Mouse (Mus musculus) limb, embryonic 13.5 days (tissue): ENCODE measurements at regions not wholly inside any gene's neighbourhood (a gene's known extent, or its start where the extent isn't known, plus 50 kb on each side); places are given as distances from the start of the nearest gene placed in this dataset.

Experiments used
- ATAC-seq: fragments of 200-750 bp; cut with Nextera tagmentation; 2 replicates; pipeline ENCODE4 v1.8.0; 2017; ENCODE audit warnings: low read depth, moderate number of reproducible peaks, moderate TSS enrichment; ENCODE audit not compliant: low FRiP score
- H3K27ac ChIP-seq: fragments of 300-500 bp; sonication (generic); 2 replicates; pipeline ENCODE4 v1.5.1; 2015; ENCODE audit warnings: inconsistent platforms, mild to moderate bottlenecking, moderate library complexity
- H3K27me3 ChIP-seq: fragments of 300-500 bp; sonication (generic); 2 replicates; pipeline ENCODE4 v1.6.1; 2015; ENCODE audit warnings: mild to moderate bottlenecking, inconsistent platforms
- H3K36me3 ChIP-seq: fragments of 300-500 bp; sonication (generic); 2 replicates; pipeline ENCODE4 v1.6.1; 2015; ENCODE audit warnings: inconsistent platforms, mild to moderate bottlenecking, moderate library complexity
- H3K4me1 ChIP-seq: fragments of 300-500 bp; sonication (generic); 2 replicates; pipeline ENCODE4 v1.6.1; 2015; ENCODE audit warnings: inconsistent platforms
- H3K4me2 ChIP-seq: fragments of 300-500 bp; sonication (generic); replicated peaks from 2 replicates; pipeline ENCODE4 v1.6.1; 2015; ENCODE audit warnings: inconsistent platforms, mild to moderate bottlenecking, moderate library complexity
- H3K4me3 ChIP-seq: fragments of 300-500 bp; sonication (generic); 2 replicates; pipeline ENCODE4 v1.5.1; 2015; ENCODE audit warnings: moderate library complexity, mild to moderate bottlenecking, inconsistent platforms
- H3K9ac ChIP-seq: fragments of 300-500 bp; sonication (generic); 2 replicates; pipeline ENCODE4 v1.6.1; 2015; ENCODE audit warnings: mild to moderate bottlenecking, inconsistent platforms
- H3K9me3 ChIP-seq: fragments of 300-500 bp; sonication (generic); 2 replicates; pipeline ENCODE4 v1.6.1; 2016; ENCODE audit warnings: inconsistent platforms
- WGBS: fragments of 180-500 bp; shearing (Covaris S2); methylation state at CpG from one replicate; pipeline ENCODE4 v1.1.7; 2015; 5-methylcytosine and 5-hydroxymethylcytosine counted together

- no peak overlapping the region for H3K4me3 ChIP-seq
- ATAC-seq = no peak
- H3K27me3 ChIP-seq = no peaks in the 10 kb centered on the region
- 89% methylated on average over 1 of the region's 1 CpGs for WGBS
- no peak overlapping the region for H3K4me2 ChIP-seq
- no peak overlapping the region for H3K27ac ChIP-seq
- no peak overlapping the region for H3K9ac ChIP-seq
- no peaks in the 10 kb centered on the region for H3K36me3 ChIP-seq
- H3K9me3 ChIP-seq = no peaks in the 10 kb centered on the region
- H3K4me1 ChIP-seq = no peaks in the 10 kb centered on the region
Observed at GRCm38 (mm10) chr2:64706646-64707177, 318.1 kb downstream of the Grb14 start.

- Histone ChIP-seq H3K36me3 (no peaks in the 10 kb centered on the region), H3K9me3 (no peaks in the 10 kb centered on the region), H3K4me1 (no peaks in the 10 kb centered on the region), H3K27ac (no peak overlapping the region), H3K9ac (no peak overlapping the region), H3K27me3 (no peaks in the 10 kb centered on the region), H3K4me2 (no peak overlapping the region), H3K4me3 (no peak overlapping the region)
- no peak for ATAC-seq
- 74% methylated on average over 1 of the region's 1 CpGs for WGBS
Observed at GRCm38 (mm10) chr2:64695974-64696373, 328.8 kb downstream of the Grb14 start.

GRCm38 (mm10) chr2:64691444-64691843 lies 333.3 kb downstream of the Grb14 start:
- WGBS = 85% methylated on average over 1 of the region's 1 CpGs
- Histone ChIP-seq H3K4me1 (no peaks in the 10 kb centered on the region), H3K9me3 (no peaks in the 10 kb centered on the region), H3K4me2 (no peak overlapping the region), H3K27me3 (no peaks in the 10 kb centered on the region), H3K36me3 (no peaks in the 10 kb centered on the region), H3K9ac (no peak overlapping the region), H3K27ac (no peak overlapping the region), H3K4me3 (no peak overlapping the region)
- ATAC-seq = no peak

- Histone ChIP-seq H3K9me3 (no peaks in the 10 kb centered on the region), H3K4me3 (no peak overlapping the region), H3K27me3 (no peaks in the 10 kb centered on the region), H3K36me3 (no peaks in the 10 kb centered on the region), H3K9ac (no peak overlapping the region), H3K4me1 (no peaks in the 10 kb centered on the region), H3K4me2 (no peak overlapping the region), H3K27ac (no peak overlapping the region)
- 83% methylated on average over 3 of the region's 3 CpGs for WGBS
- no peak for ATAC-seq
Observed at GRCm38 (mm10) chr2:64690996-64691395, 333.8 kb downstream of the Grb14 start.

- 80% methylated on average over 8 of the region's 8 CpGs for WGBS
Observed at GRCm38 (mm10) chr2:64686781-64687180, 338.0 kb downstream of the Grb14 start.

GRCm38 (mm10) chr2:64649614-64650013 lies 375.2 kb downstream of the Grb14 start:
- Histone ChIP-seq H3K27me3 (no peaks in the 10 kb centered on the region), H3K27ac (no peak overlapping the region), H3K4me3 (no peak overlapping the region), H3K9ac (no peak overlapping the region), H3K4me1 (no peaks in the 10 kb centered on the region), H3K4me2 (no peak overlapping the region), H3K9me3 (no peaks in the 10 kb centered on the region), H3K36me3 (no peaks in the 10 kb centered on the region)
- ATAC-seq = no peak
- WGBS = 69% methylated on average over 1 of the region's 1 CpGs

More at GRCm38 (mm10) chr2:64686781-64687180, 338.0 kb downstream of the Grb14 start:
- Histone ChIP-seq H3K4me3 (no peak overlapping the region), H3K9me3 (no peaks in the 10 kb centered on the region), H3K36me3 (no peaks in the 10 kb centered on the region), H3K27ac (no peak overlapping the region), H3K27me3 (no peaks in the 10 kb centered on the region), H3K4me1 (no peaks in the 10 kb centered on the region), H3K4me2 (no peak overlapping the region), H3K9ac (no peak overlapping the region)
- no peak for ATAC-seq

GRCm38 (mm10) chr2:64616931-64617330 lies 407.9 kb downstream of the Grb14 start:
- no peak for ATAC-seq
- no peak overlapping the region for H3K4me3 ChIP-seq
- H3K27ac ChIP-seq = no peak overlapping the region
- H3K4me2 ChIP-seq = no peak overlapping the region
- H3K9ac ChIP-seq = no peak overlapping the region
- no peaks in the 10 kb centered on the region for H3K9me3 ChIP-seq
- WGBS = 45% methylated on average over 2 of the region's 2 CpGs
- no peaks in the 10 kb centered on the region for H3K4me1 ChIP-seq
- H3K36me3 ChIP-seq = no peaks in the 10 kb centered on the region
- no peaks in the 10 kb centered on the region for H3K27me3 ChIP-seq

GRCm38 (mm10) chr2:64606864-64607263 lies 417.9 kb downstream of the Grb14 start:
- Histone ChIP-seq H3K36me3 (no peaks in the 10 kb centered on the region), H3K27ac (no peak overlapping the region), H3K9me3 (no peaks in the 10 kb centered on the region), H3K4me2 (no peak overlapping the region), H3K27me3 (no peaks in the 10 kb centered on the region), H3K9ac (no peak overlapping the region), H3K4me1 (no peaks in the 10 kb centered on the region), H3K4me3 (no peak overlapping the region)
- 85% methylated on average over 1 of the region's 1 CpGs for WGBS
- ATAC-seq = no peak

- Histone ChIP-seq H3K4me3 (no peak overlapping the region), H3K27me3 (no peaks in the 10 kb centered on the region), H3K9me3 (no peaks in the 10 kb centered on the region), H3K4me2 (no peak overlapping the region), H3K4me1 (no peaks in the 10 kb centered on the region), H3K36me3 (no peaks in the 10 kb centered on the region), H3K9ac (no peak overlapping the region), H3K27ac (no peak overlapping the region)
- WGBS = 19% methylated on average over 3 of the region's 3 CpGs
- ATAC-seq = no peak
Observed at GRCm38 (mm10) chr2:64582258-64582657, 442.5 kb downstream of the Grb14 start.

- no peak overlapping the region for H3K27ac ChIP-seq
- H3K4me2 ChIP-seq = no peak overlapping the region
- H3K9ac ChIP-seq = no peak overlapping the region
- 87% methylated on average over 5 of the region's 5 CpGs for WGBS
- no peaks in the 10 kb centered on the region for H3K9me3 ChIP-seq
- ATAC-seq = no peak
- H3K36me3 ChIP-seq = no peaks in the 10 kb centered on the region
- no peaks in the 10 kb centered on the region for H3K27me3 ChIP-seq
- no peaks in the 10 kb centered on the region for H3K4me1 ChIP-seq
- no peak overlapping the region for H3K4me3 ChIP-seq
Observed at GRCm38 (mm10) chr2:64536032-64536431, 438.2 kb upstream of the Fign start.

- no peak overlapping the region for H3K4me2 ChIP-seq
- WGBS = 79% methylated on average over 5 of the region's 5 CpGs
Observed at GRCm38 (mm10) chr2:64535351-64535851, 437.6 kb upstream of the Fign start.

GRCm38 (mm10) chr2:64534869-64535268 lies 437.0 kb upstream of the Fign start:
- ATAC-seq = no peak
- Histone ChIP-seq H3K4me2 (no peak overlapping the region), H3K9me3 (no peaks in the 10 kb centered on the region), H3K9ac (no peak overlapping the region), H3K27me3 (no peaks in the 10 kb centered on the region), H3K4me1 (no peaks in the 10 kb centered on the region), H3K4me3 (no peak overlapping the region), H3K27ac (no peak overlapping the region), H3K36me3 (no peaks in the 10 kb centered on the region)
- 68% methylated on average over 13 of the region's 13 CpGs for WGBS

More at GRCm38 (mm10) chr2:64535351-64535851, 437.6 kb upstream of the Fign start:
- no peak overlapping the region for H3K27ac ChIP-seq
- no peak overlapping the region for H3K4me3 ChIP-seq
- no peaks in the 10 kb centered on the region for H3K9me3 ChIP-seq
- no peaks in the 10 kb centered on the region for H3K36me3 ChIP-seq
- no peaks in the 10 kb centered on the region for H3K4me1 ChIP-seq
- H3K9ac ChIP-seq = no peak overlapping the region
- ATAC-seq = no peak
- no peaks in the 10 kb centered on the region for H3K27me3 ChIP-seq

GRCm38 (mm10) chr2:64534344-64534743 lies 436.5 kb upstream of the Fign start:
- 57% methylated on average over 2 of the region's 2 CpGs for WGBS

More at GRCm38 (mm10) chr2:64534344-64534743, 436.5 kb upstream of the Fign start:
- no peak for ATAC-seq
- Histone ChIP-seq H3K36me3 (no peaks in the 10 kb centered on the region), H3K9me3 (no peaks in the 10 kb centered on the region), H3K9ac (no peak overlapping the region), H3K4me1 (no peaks in the 10 kb centered on the region), H3K4me3 (no peak overlapping the region), H3K27me3 (no peaks in the 10 kb centered on the region), H3K4me2 (no peak overlapping the region), H3K27ac (no peak overlapping the region)
